In genomic region chr9:110408099-110408773, GRCm38 (mm10) we compare ENCODE assay signal across 8 mouse cellular contexts. TPM values are rescaled to one million over a fixed set of nuclear protein-coding genes. Genes with fewer than 3 reads are reported as not detected.
DNase-seq lines count a peak whose midpoint lies in the region; ATAC-seq lines count a peak whose summit lies in the region.

Gene Ptpn23, minus strand, starts transcription at chr9:110408213.

- no peaks in the 10 kb centered on the region for H3K9me3 ChIP-seq in lung, embryonic 16.5 days (ENCODE audit: control insufficient read depth, low read length)

- H3K4me2 ChIP-seq in lung, embryonic 16.5 days (ENCODE audit: low read depth, low read length) = peak within 1 kb of the TSS; percentile 96

- H3K4me3 ChIP-seq in lung, embryonic 16.5 days (ENCODE audit: low read length) = peak within 1 kb of the TSS; percentile 98

- H3K27ac ChIP-seq in lung, embryonic 16.5 days (ENCODE audit: low read length) = peak within 1 kb of the TSS; percentile 88

- H3K4me1 ChIP-seq in lung, embryonic 16.5 days (replicated peaks; ENCODE audit: control insufficient read depth, insufficient read depth, low read length) = peaks cover 18% of the 10 kb centered on the region

- DNase-seq in MEL-GATA-1-ER (ENCODE audit: extremely low read depth, low read depth) = peak; percentile 87
- peak; percentile 91 for DNase-seq in cerebellum, adult 8-10 months
- peak; percentile 98 for DNase-seq in forelimb bud, embryonic 11.5 days (ENCODE audit: low read depth, low spot score)
- DNase-seq in layer of hippocampus, adult 9-10 months (ENCODE audit: low spot score) = peak; percentile 79
- DNase-seq in ovary, postnatal 10 days (ENCODE audit: low spot score) = peak; percentile 79
- peak; percentile 91 to 92 for DNase-seq in thymus, postnatal 10 days (ENCODE audit: low spot score in 2 of 2)

- peak; percentile 81 to 91 for ATAC-seq in hematopoietic stem cell, adult 5-6 weeks (replicated peaks in 1 of 2; ENCODE audit: insufficient read depth in 1 of 2, low FRiP score in 2 of 2, low TSS enrichment in 1 of 2, low read depth in 1 of 2, poor library complexity in 2 of 2, severe bottlenecking in 2 of 2)
- ATAC-seq in lung, embryonic 16.5 days (ENCODE audit: low read depth) = peak; percentile 96

- H3K9ac ChIP-seq in lung, embryonic 16.5 days (ENCODE audit: low read length) = peak within 1 kb of the TSS; percentile 96

- no peaks in the 10 kb centered on the region for H3K36me3 ChIP-seq in lung, embryonic 16.5 days (ENCODE audit: control insufficient read depth, insufficient read depth, low read length)

- under 1% methylated on average over 39 of the region's 39 CpGs for WGBS in lung, embryonic 16.5 days

- H3K27me3 ChIP-seq in lung, embryonic 16.5 days (ENCODE audit: control insufficient read depth, insufficient read depth, low read depth, low read length) = no peaks in the 10 kb centered on the region

RNA-seq across cellular contexts. Expression of gene Ptpn23, which starts in this region (rescaled TPM):
- total RNA-seq in hematopoietic stem cell, adult 5-6 weeks (2017) = 3.7 and 5.1 TPM in 2 replicates
- polyA plus RNA-seq in lung, embryonic 16.5 days (2015; fragmentation: Nextera tagmentation; extraction: Ambion mirVana) = 12.2 and 13.5 TPM in 2 replicates

Comparison
In these comparisons a context has a peak if more than half of its experiments do, and no peak if none do; other contexts are left out.
1. Peak in every context shown above with its lines: DNase-seq, ATAC-seq, H3K4me3 ChIP-seq and H3K27ac ChIP-seq.